Mouse (Mus musculus) limb, embryonic 14.5 days (tissue): Measurements from ENCODE around the gene Cacnb4. TPM values are rescaled to one million over a fixed set of nuclear protein-coding genes. Genes with fewer than 3 reads are reported as not detected.

Experiments
- ATAC-seq: fragments of 200-750 bp; cut with Nextera tagmentation; 2 replicates; pipeline ENCODE4 v1.8.0; 2017; ENCODE audit warnings: low read depth, moderate number of reproducible peaks, moderate TSS enrichment; ENCODE audit not compliant: low FRiP score
- DNase-seq: peaks from one replicate; pipeline ENCODE4 v3.0.0-alpha.2; 2015; ENCODE audit warnings: low spot score
- H3K27ac ChIP-seq: fragments of 300-500 bp; sonication (generic); replicated peaks from 2 replicates; pipeline ENCODE4 v1.5.1; 2014; ENCODE audit warnings: low read depth, mild to moderate bottlenecking, low read length, moderate library complexity, mixed read lengths
- H3K27me3 ChIP-seq: fragments of 300-500 bp; sonication (generic); 2 replicates; pipeline ENCODE4 v1.6.1; 2014; ENCODE audit warnings: low read length, mixed read lengths; ENCODE audit not compliant: control insufficient read depth, insufficient read depth
- H3K36me3 ChIP-seq: fragments of 300-500 bp; sonication (generic); 2 replicates; pipeline ENCODE4 v1.6.1; 2014; ENCODE audit warnings: mild to moderate bottlenecking, low read length, moderate library complexity, mixed read lengths; ENCODE audit not compliant: control insufficient read depth, insufficient read depth
- H3K4me1 ChIP-seq: fragments of 300-500 bp; sonication (generic); 2 replicates; pipeline ENCODE4 v1.6.1; 2014; ENCODE audit warnings: antibody characterized with exemption, low read length, mixed read lengths; ENCODE audit not compliant: control insufficient read depth, insufficient read depth
- H3K4me2 ChIP-seq: fragments of 300-500 bp; sonication (generic); replicated peaks from 2 replicates; pipeline ENCODE4 v1.6.1; 2014; ENCODE audit warnings: low read depth, mild to moderate bottlenecking, low read length, moderate library complexity; ENCODE audit not compliant: severe bottlenecking
- H3K4me3 ChIP-seq: fragments of 300-500 bp; sonication (generic); replicated peaks from 2 replicates; pipeline ENCODE4 v1.5.1; 2014; ENCODE audit warnings: low read length
- H3K9ac ChIP-seq: fragments of 300-500 bp; sonication (generic); 2 replicates; pipeline ENCODE4 v1.6.1; 2014; ENCODE audit warnings: mild to moderate bottlenecking, low read depth, low read length, moderate library complexity; ENCODE audit not compliant: severe bottlenecking
- H3K9me3 ChIP-seq: fragments of 300-500 bp; sonication (generic); 2 replicates; pipeline ENCODE4 v1.6.1; 2016; ENCODE audit warnings: low read length; ENCODE audit not compliant: control insufficient read depth
- POLR2A ChIP-seq: fragments of 200-500 bp; IDR thresholded peaks from 2 replicates; pipeline ENCODE4 v1.8.0; 2012; ENCODE audit warnings: inconsistent platforms, mild to moderate bottlenecking, moderate library complexity, borderline replicate concordance; ENCODE audit not compliant: insufficient read depth, insufficient read length; ENCODE audit errors: extremely low read depth
- WGBS: fragments of 180-500 bp; shearing (Covaris S2); extraction: QIAGEN DNeasy Blood & Tissue Kit; methylation state at CpG from one replicate; pipeline ENCODE4 v1.1.7; 2014; 5-methylcytosine and 5-hydroxymethylcytosine counted together
- polyA plus RNA-seq, 2 experiments: library from polyadenylated mRNA; depleted of rRNA in 1 of 2; stranded (reverse) in 1 of 2; unstranded in 1 of 2; fragments of >200 nt; fragmentation: Nextera tagmentation in 1 of 2; extraction: Ambion mirVana in 1 of 2; gene quantifications; 2 replicates each; pipeline versions ENCODE4 v1.2.1 to v1.2.3; 2012 to 2014

The Cacnb4 gene
- polyA plus RNA-seq, 2 experiments, result 0.81 to 0.91 TPM

DNA sequence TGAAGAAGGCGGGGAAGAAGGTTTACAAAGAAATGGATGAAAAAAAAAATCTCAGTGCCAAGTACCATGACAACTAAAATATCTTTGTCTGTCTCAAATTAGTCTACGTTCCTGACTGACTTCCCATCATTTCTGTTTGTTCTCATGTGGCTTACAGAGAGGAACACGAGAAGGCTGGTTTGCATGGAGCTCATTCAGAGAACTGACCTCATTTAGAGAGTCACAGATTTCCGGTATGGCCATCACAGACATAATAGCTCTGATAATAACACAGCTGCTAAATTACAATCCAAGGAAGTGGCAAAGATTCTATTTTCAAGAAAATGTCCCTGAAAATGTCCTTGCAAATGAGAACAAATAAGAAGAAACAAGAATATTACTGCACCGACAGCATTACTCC, 142.9 kb downstream of the Cacnb4 start:
- Histone ChIP-seq H3K4me3 (no peak overlapping the region), H3K36me3 (no peaks in the 10 kb centered on the region), H3K9me3 (no peaks in the 10 kb centered on the region), H3K27me3 (no peaks in the 10 kb centered on the region), H3K4me2 (no peak overlapping the region), H3K27ac (no peak overlapping the region), H3K4me1 (no peaks in the 10 kb centered on the region), H3K9ac (no peak overlapping the region)
- WGBS, result 79% methylated on average over 5 of the region's 5 CpGs
- ATAC-seq, result no peak
- DNase-seq, result no peak
- no peak for TF ChIP-seq POLR2A

DNA sequence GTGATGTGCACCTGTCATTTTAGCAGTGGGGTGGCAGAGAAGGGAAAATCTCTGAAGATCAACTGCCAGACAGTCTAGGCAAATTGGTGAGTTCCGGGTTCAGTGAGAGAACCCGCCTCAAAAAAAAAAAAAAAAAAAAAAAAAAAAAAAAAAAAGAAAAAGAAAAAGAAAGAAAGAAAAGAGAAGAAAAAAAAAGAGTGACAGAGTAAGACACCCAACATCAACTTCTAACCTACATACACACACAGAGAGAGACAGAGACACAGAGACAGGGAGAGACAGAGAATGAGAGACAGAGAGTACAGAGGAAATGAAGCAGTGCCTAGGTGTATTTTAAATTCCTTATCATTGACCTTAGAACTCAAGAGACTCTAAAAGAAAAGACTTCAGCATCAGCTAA, 146.1 kb downstream of the Cacnb4 start:
- no peaks in the 10 kb centered on the region for H3K9me3 ChIP-seq
- H3K9ac ChIP-seq, result no peak overlapping the region
- no peak overlapping the region for H3K4me2 ChIP-seq
- no peak for ATAC-seq
- 75% methylated on average over 2 of the region's 2 CpGs for WGBS
- H3K4me1 ChIP-seq, result no peaks in the 10 kb centered on the region
- no peak for DNase-seq
- no peaks in the 10 kb centered on the region for H3K36me3 ChIP-seq
- H3K27me3 ChIP-seq, result no peaks in the 10 kb centered on the region
- no peak overlapping the region for H3K27ac ChIP-seq
- no peak overlapping the region for H3K4me3 ChIP-seq
- no peak for TF ChIP-seq POLR2A

DNA sequence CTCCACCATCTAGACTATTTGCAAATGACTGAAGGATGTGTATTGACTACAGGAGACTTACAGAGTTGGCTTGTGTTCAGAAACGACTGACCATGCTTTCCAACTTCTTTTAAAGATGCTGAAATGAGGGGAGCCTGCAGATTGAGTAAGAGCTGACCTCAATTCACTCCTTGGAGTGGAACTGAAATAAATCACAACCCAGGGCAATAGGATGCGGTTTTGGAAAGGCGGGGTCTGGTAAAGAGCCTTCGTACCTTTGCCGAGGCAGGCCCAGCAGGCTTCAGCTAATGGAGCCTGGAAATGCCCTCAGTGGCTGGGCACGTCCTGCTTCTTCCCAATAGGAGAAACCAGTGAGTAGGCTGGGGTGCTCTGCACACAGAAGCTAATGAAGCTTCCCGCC, 147.4 kb downstream of the Cacnb4 start:
- Histone ChIP-seq H3K4me2 (no peak overlapping the region), H3K27me3 (no peaks in the 10 kb centered on the region), H3K9me3 (no peaks in the 10 kb centered on the region), H3K4me3 (no peak overlapping the region), H3K36me3 (no peaks in the 10 kb centered on the region), H3K4me1 (no peaks in the 10 kb centered on the region), H3K9ac (no peak overlapping the region), H3K27ac (no peak overlapping the region)
- no peak for TF ChIP-seq POLR2A
- no peak for ATAC-seq
- no peak for DNase-seq
- 81% methylated on average over 7 of the region's 7 CpGs for WGBS

DNA sequence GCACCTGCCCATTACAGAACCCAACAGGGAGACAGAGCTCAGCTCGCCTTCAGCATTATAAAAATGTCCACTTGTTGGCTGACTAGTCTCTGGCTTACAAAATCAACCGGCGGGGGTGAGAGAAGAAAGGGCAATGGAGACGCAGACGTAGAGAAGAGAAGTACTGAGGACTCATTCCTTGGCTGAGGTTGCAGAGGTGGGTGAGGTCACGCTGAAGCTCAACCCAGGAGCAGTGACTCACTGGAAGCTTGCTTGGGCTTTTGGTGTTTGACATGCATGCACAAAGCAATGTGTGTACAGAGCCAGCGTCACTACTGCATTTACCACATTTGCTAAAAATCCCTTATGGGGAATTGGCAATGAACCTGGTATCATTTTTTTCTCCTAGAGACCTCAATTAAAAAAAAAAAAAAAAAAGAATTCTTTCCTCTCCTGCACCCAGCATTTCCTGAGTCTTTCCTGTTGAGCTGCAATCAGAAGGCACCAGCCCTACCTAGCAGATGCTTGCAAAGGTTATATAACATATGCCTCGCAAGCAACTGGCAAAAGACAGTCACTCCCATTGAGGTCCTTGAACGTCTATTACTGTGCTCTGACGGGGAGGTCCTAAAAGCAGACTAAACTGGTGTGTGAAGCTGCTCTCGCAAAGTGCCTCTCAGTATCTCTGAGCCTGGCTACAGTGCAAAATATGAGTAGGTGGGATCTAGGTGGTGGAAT, 150.6 kb downstream of the Cacnb4 start:
- no peaks in the 10 kb centered on the region for H3K4me1 ChIP-seq
- DNase-seq, result no peak
- no peaks in the 10 kb centered on the region for H3K9me3 ChIP-seq

DNA sequence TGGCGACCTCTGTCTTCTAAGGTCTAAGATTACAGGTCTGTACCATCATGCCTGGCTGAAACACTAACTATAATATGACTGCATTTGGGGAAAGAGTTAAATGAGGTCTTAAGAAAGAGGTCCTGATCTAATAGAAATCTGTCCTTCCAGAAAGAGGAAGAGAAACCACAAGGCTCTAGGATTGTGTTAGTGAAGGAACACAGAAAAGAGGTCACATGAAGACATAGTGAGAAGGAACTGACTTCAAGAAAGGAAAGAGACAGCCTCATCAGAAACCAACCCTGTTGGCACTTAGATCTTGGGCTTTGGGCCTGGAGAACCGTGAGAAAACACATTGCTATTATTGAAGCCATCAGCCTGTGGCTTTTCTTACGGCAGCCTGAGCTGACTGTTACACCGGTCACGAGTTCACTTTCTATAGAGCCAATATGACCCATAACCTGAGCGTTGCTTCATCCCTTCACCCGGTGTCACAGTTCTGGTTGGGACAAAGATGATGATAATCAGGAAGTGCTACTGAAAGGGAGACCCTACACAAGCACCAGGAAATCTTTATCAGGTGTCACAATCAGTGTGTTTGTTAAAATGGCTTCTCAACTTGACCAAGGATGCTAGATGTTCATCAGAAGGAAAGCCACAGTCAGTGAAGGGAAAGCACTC, 153.4 kb downstream of the Cacnb4 start:
- H3K4me2 ChIP-seq, result no peak overlapping the region
- H3K4me3 ChIP-seq, result no peak overlapping the region
- no peaks in the 10 kb centered on the region for H3K36me3 ChIP-seq
- H3K9ac ChIP-seq, result no peak overlapping the region
- TF ChIP-seq POLR2A, result no peak
- no peaks in the 10 kb centered on the region for H3K27me3 ChIP-seq
- no peak overlapping the region for H3K27ac ChIP-seq
- H3K9me3 ChIP-seq, result no peaks in the 10 kb centered on the region
- WGBS, result 84% methylated on average over 7 of the region's 7 CpGs
- DNase-seq, result no peak
- ATAC-seq, result no peak
- no peaks in the 10 kb centered on the region for H3K4me1 ChIP-seq

More for the DNA sequence above, 150.6 kb downstream of the Cacnb4 start:
- no peak overlapping the region for H3K4me2 ChIP-seq
- no peak overlapping the region for H3K4me3 ChIP-seq
- whole genome bisulfite sequencing, result 76% methylated on average over 11 of the region's 11 CpGs
- H3K27me3 ChIP-seq, result no peaks in the 10 kb centered on the region
- H3K36me3 ChIP-seq, result no peaks in the 10 kb centered on the region
- H3K9ac ChIP-seq, result no peak overlapping the region
- no peak for TF ChIP-seq POLR2A
- H3K27ac ChIP-seq, result no peak overlapping the region
- no peak for ATAC-seq
